ENCODE assay signal across 26 mouse cellular contexts in the genomic region with DNA sequence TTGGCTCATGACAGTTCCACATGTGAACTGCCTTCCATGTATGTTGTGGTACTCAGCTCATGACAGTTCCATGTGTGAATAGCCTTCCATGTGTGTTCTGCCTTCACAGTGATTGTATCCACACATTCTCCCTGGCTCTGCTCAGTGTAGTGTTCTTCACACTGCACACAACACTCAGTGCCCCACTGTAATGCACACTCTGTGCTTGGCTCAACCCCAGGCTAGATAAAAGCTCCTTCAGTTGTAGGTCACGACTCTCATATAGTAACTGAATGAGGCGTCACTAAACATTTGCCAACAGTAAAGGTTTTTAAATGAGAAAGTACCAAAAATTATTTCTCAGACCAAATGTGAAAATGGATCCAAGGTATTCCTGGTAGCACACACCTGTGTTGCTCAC.
"Had no signal": no experiment of that assay in that cellular context is flagged by ENCODE, and none has a peak within 500 bp of the region (broad histone marks: within the 10 kb centered on the region; RNA-seq: fewer than 3 reads in every experiment).

No protein-coding gene starts in this region.

- ATAC-seq: forebrain, embryonic 16.5 days; hindbrain, embryonic 16.5 days; inflammation-experienced regulatory T-cells, adult 6 months; intestine, embryonic 15.5 days; intestine, postnatal 0 days had no signal

- H3K9me3 ChIP-seq: heart, embryonic 13.5 days; heart, embryonic 15.5 days; hindbrain, embryonic 10.5 days; hindbrain, embryonic 12.5 days; intestine, embryonic 15.5 days; limb, embryonic 10.5 days; limb, embryonic 12.5 days; liver, embryonic 13.5 days had no signal

- H3K4me3 ChIP-seq: gastrocnemius, adult 2 months; heart, embryonic 13.5 days; heart, embryonic 15.5 days; hindbrain, embryonic 10.5 days; hindbrain, embryonic 12.5 days; intestine, embryonic 15.5 days; layer of hippocampus, adult 2 months; left cerebral cortex, adult 2 months; limb, embryonic 10.5 days; limb, embryonic 12.5 days; liver, embryonic 13.5 days had no signal

- DNase-seq: gastrocnemius, adult 2 months; gastrocnemius, postnatal 10 days; gastrocnemius, postnatal 25 days; heart, postnatal 4 days; kidney, adult 18-20 months; kidney, adult 8-10 months; kidney, postnatal 10 days; kidney, postnatal 4 days; liver; liver, embryonic 13.5 days had no signal

- H3K27me3 ChIP-seq: intestine, embryonic 15.5 days; limb, embryonic 12.5 days; liver, embryonic 13.5 days had no signal

- H3K27ac ChIP-seq: gastrocnemius, adult 2 months; heart, embryonic 13.5 days; heart, embryonic 15.5 days; hindbrain, embryonic 10.5 days; hindbrain, embryonic 12.5 days; hindbrain, embryonic 14.5 days; intestine, embryonic 15.5 days; layer of hippocampus, adult 2 months; left cerebral cortex, adult 2 months; limb, embryonic 10.5 days; limb, embryonic 12.5 days; liver, embryonic 13.5 days had no signal

- H3K4me1 ChIP-seq: intestine, embryonic 15.5 days; liver, embryonic 13.5 days had no signal

- H3K36me3 ChIP-seq: heart, embryonic 13.5 days; heart, embryonic 15.5 days; hindbrain, embryonic 10.5 days; hindbrain, embryonic 12.5 days; intestine, embryonic 15.5 days; limb, embryonic 10.5 days; limb, embryonic 12.5 days; liver, embryonic 13.5 days had no signal

- H3K9ac ChIP-seq: heart, embryonic 13.5 days; heart, embryonic 15.5 days; hindbrain, embryonic 12.5 days; hindbrain, embryonic 14.5 days; intestine, embryonic 15.5 days; limb, embryonic 12.5 days; liver, embryonic 13.5 days had no signal

- H3K4me2 ChIP-seq: heart, embryonic 11.5 days; heart, embryonic 13.5 days; heart, embryonic 15.5 days; hindbrain, embryonic 12.5 days; hindbrain, embryonic 14.5 days; intestine, embryonic 15.5 days; limb, embryonic 12.5 days; liver, embryonic 11.5 days; liver, embryonic 13.5 days had no signal
